Comparison of ENCODE assay signal across 8 mouse cellular contexts in the genomic region with DNA sequence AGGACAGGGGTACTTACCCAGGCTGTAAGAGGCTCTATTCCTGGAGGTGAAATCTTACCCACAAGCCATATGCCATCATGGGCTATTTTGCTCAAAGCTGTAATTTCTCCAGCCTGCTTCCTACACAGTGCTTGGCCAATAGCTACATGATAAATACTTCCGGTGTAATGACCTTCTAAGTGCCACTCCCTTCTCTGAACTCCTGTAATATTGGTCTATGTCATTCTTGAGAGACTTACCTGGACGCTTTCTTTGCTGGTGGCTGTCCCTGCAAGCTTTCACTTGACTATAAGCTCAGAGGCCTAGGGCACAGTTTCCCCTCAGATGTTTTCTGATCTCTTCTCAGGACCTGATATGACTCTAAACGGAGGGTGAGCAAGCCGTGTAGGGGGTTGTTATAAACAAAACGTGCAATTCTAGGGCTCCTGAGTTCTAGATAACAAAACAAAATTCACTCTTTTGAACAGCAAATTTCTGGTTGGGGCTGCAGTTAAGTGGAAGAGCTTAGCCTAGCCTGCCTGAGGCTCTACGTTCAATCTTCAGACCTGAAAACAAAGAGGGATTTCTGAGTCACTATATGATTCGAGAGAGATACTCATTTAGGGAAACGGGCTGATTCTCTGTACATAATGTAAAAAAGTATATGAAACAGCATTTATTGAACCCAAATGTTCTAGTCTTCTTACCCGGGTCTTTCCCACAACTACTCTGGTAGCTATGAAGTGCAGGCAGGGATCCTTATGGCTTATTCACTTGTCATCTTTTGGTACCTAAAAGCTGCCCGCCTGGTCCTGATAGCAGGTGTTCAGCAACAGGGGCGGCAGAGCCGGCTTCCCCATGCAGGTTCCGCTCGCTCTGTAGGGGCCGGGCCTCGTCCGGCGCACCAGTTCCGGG. TPM values are rescaled to one million over a fixed set of nuclear protein-coding genes. Genes with fewer than 3 reads are reported as not detected.
DNase-seq lines count a peak whose midpoint lies in the region; ATAC-seq lines count a peak whose summit lies in the region.

No protein-coding gene starts in this region.

- no peak for ATAC-seq in erythroblast, adult 5-6 weeks (replicated peaks; ENCODE audit: low FRiP score, poor library complexity, severe bottlenecking)
- ATAC-seq in forebrain, embryonic 13.5 days = no peak; the same call in 1 of the 2 replicates
- ATAC-seq in liver, embryonic 15.5 days (ENCODE audit: insufficient read depth) = peak; percentile 74

- WGBS in forebrain, embryonic 13.5 days = 19% methylated on average over 19 of the region's 19 CpGs
- WGBS in liver, embryonic 15.5 days (ENCODE audit: insufficient replicate concordance) = 5% methylated on average over 19 of the region's 19 CpGs

- H3K9me3 ChIP-seq in erythroblast, embryonic 14.5 days (ENCODE audit: control insufficient read depth, low read length) = no peaks in the 10 kb centered on the region
- no peaks in the 10 kb centered on the region for H3K9me3 ChIP-seq in forebrain, embryonic 13.5 days (replicated peaks)
- H3K9me3 ChIP-seq in liver, embryonic 15.5 days (replicated peaks) = no peaks in the 10 kb centered on the region

- H3K9ac ChIP-seq in forebrain, embryonic 13.5 days = peak overlapping the region; percentile 79
- H3K9ac ChIP-seq in liver, embryonic 15.5 days = peak overlapping the region; percentile 75

- H3K36me3 ChIP-seq in erythroblast, embryonic 14.5 days (ENCODE audit: control insufficient read depth) = peaks cover 10% of the 10 kb centered on the region
- H3K36me3 ChIP-seq in forebrain, embryonic 13.5 days (ENCODE audit: poor library complexity, severe bottlenecking) = no peaks in the 10 kb centered on the region
- no peaks in the 10 kb centered on the region for H3K36me3 ChIP-seq in liver, embryonic 15.5 days (replicated peaks)

- H3K27ac ChIP-seq in forebrain, embryonic 13.5 days = peak overlapping the region; percentile 82
- H3K27ac ChIP-seq in liver, embryonic 15.5 days (replicated peaks) = peak overlapping the region; percentile 92

- DNase-seq in 3T3-L1 (ENCODE audit: low read depth, low spot score) = peak; percentile 10
- no peak for DNase-seq in urinary bladder, postnatal 4 days (ENCODE audit: low spot score in 2 of 2)
- no peak for DNase-seq in gastrocnemius, adult 18-20 months (ENCODE audit: low spot score)
- no peak for DNase-seq in right cerebral cortex, postnatal 10 days (ENCODE audit: low spot score in 2 of 2)

- H3K27me3 ChIP-seq in erythroblast, embryonic 14.5 days (ENCODE audit: control insufficient read depth) = no peaks in the 10 kb centered on the region
- no peaks in the 10 kb centered on the region for H3K27me3 ChIP-seq in forebrain, embryonic 13.5 days
- H3K27me3 ChIP-seq in liver, embryonic 15.5 days = no peaks in the 10 kb centered on the region

- H3K4me1 ChIP-seq in erythroblast, embryonic 14.5 days (ENCODE audit: control insufficient read depth) = peaks cover 62% of the 10 kb centered on the region
- H3K4me1 ChIP-seq in forebrain, embryonic 13.5 days = peaks cover 38% of the 10 kb centered on the region
- H3K4me1 ChIP-seq in liver, embryonic 15.5 days (replicated peaks) = peaks cover 75% of the 10 kb centered on the region

- peak overlapping the region; percentile 72 for H3K4me3 ChIP-seq in erythroblast, embryonic 14.5 days (replicated peaks)
- H3K4me3 ChIP-seq in forebrain, embryonic 13.5 days = peak overlapping the region; percentile 97
- H3K4me3 ChIP-seq in liver, embryonic 15.5 days (replicated peaks) = peak overlapping the region; percentile 91

- H3K4me2 ChIP-seq in forebrain, embryonic 13.5 days = peak overlapping the region; percentile 66
- peak overlapping the region; percentile 94 for H3K4me2 ChIP-seq in liver, embryonic 15.5 days

RNA-seq across cellular contexts. Expression of a gene that starts 0.8 kb away (rescaled TPM):
- polyA plus RNA-seq in erythroblast, embryonic 14.5 days (2012) = 3.3 and 4.7 TPM in 2 replicates
- total RNA-seq in erythroblast, adult 5-6 weeks (2015; ENCODE audit: low replicate concordance) = 128 and 139 TPM in 2 replicates
- 29.7 and 37.6 TPM in 2 replicates for total RNA-seq in erythroblast, adult 5-6 weeks (2017; ENCODE audit: low replicate concordance)
- 309 TPM in 2 replicates for polyA plus RNA-seq in forebrain, embryonic 13.5 days (2015; fragmentation: Nextera tagmentation; extraction: Ambion mirVana)
- 148 and 153 TPM in 2 replicates for polyA plus RNA-seq in liver, embryonic 15.5 days (2015; fragmentation: Nextera tagmentation; extraction: Ambion mirVana)
- total RNA-seq in gastrocnemius, adult 18-20 months (2021) = 100 to 1,000 TPM; 416 to 422 TPM

Comparison
In these comparisons a context has a peak if more than half of its experiments do, and no peak if none do; other contexts are left out.
1. RNA of a gene that starts 0.8 kb away (polyA plus RNA-seq): 309 TPM in forebrain, embryonic 13.5 days and 148 to 153 TPM in liver, embryonic 15.5 days; 3.3 to 4.7 TPM in erythroblast, embryonic 14.5 days; every median in the first group is over 10 times any median in the second.
2. Peak in every context shown above with its lines, with median percentiles within 50 percentile points of each other: H3K4me3 ChIP-seq.